Mouse (Mus musculus) monocyte, adult 5-6 weeks (primary cell): ENCODE measurements around the gene Zbtb41. TPM values are rescaled to one million over a fixed set of nuclear protein-coding genes. Genes with fewer than 3 reads are reported as not detected.
"Not testable (repeated sequence)": the region's sequence is repeated elsewhere in the genome, so short reads cannot be mapped to it uniquely, and the experiment has no call there.

Experiments
- ATAC-seq: fragments of 153-309, 156-312 bp; replicated peaks from 2 replicates; pipeline ENCODE4 v1.8.0; 2017; ENCODE audit warnings: mild to moderate bottlenecking; ENCODE audit not compliant: low TSS enrichment, insufficient number of reproducible peaks, severe bottlenecking, poor library complexity, low FRiP score
- total RNA-seq: library from RNA; stranded (forward); fragments of 200-1000, 200-491, 200-594 nt; gene quantifications from 3 replicates; pipeline ENCODE4 v1.2.3, GENCODE M21; 2017

The Zbtb41 gene
- total RNA-seq, result 17.3 to 20.9 TPM (median 18.1 TPM) in 3 replicates

- peak; percentile 70 for ATAC-seq
Observed at GRCm38 (mm10) chr1:139421875-139422791, at the start of gene Zbtb41. Gene Zbtb41 (plus strand): TSS chr1:139422288.

GRCm38 (mm10) chr1:139375900-139376299, 46.2 kb upstream of the Zbtb41 start:
- no peak for ATAC-seq

- ATAC-seq, result no peak
Observed at GRCm38 (mm10) chr1:139376638-139377286, 45.3 kb upstream of the Zbtb41 start, which contains the start of gene Crb1. Gene Crb1 (minus strand): TSS chr1:139377100.

GRCm38 (mm10) chr1:139378861-139379620, 43.0 kb upstream of the Zbtb41 start:
- 0 out of 2 replicates have a peak, but pooled peaks have one; percentile 9 for ATAC-seq

GRCm38 (mm10) chr1:139379621-139379984, 42.5 kb upstream of the Zbtb41 start:
- ATAC-seq, result no peak

GRCm38 (mm10) chr1:139391747-139392146, 30.3 kb upstream of the Zbtb41 start:
- no peak for ATAC-seq

GRCm38 (mm10) chr1:139396589-139396988, 25.5 kb upstream of the Zbtb41 start:
- ATAC-seq, result no peak

GRCm38 (mm10) chr1:139405766-139406165, 16.3 kb upstream of the Zbtb41 start:
- no peak for ATAC-seq

GRCm38 (mm10) chr1:139407701-139408100, 14.4 kb upstream of the Zbtb41 start:
- no peak for ATAC-seq

GRCm38 (mm10) chr1:139412365-139412764, 9.7 kb upstream of the Zbtb41 start:
- not testable (repeated sequence) for ATAC-seq

- no peak for ATAC-seq
Observed at GRCm38 (mm10) chr1:139413465-139413864, 8.6 kb upstream of the Zbtb41 start.

GRCm38 (mm10) chr1:139421521-139421874, 590 bp upstream of the Zbtb41 start:
- ATAC-seq, result no peak

GRCm38 (mm10) chr1:139422941-139423340, 853 bp downstream of the Zbtb41 start:
- ATAC-seq, result no peak

- no peak for ATAC-seq
Observed at GRCm38 (mm10) chr1:139423931-139424330, 1.8 kb downstream of the Zbtb41 start.

- no peak for ATAC-seq
Observed at GRCm38 (mm10) chr1:139425006-139425405, 2.9 kb downstream of the Zbtb41 start.

- ATAC-seq, result no peak
Observed at GRCm38 (mm10) chr1:139438373-139438772, 16.3 kb downstream of the Zbtb41 start.

- ATAC-seq, result not testable (repeated sequence)
Observed at GRCm38 (mm10) chr1:139443103-139443502, 21.0 kb downstream of the Zbtb41 start.

GRCm38 (mm10) chr1:139454340-139455225, 32.5 kb downstream of the Zbtb41 start, which contains the start of gene Aspm:
Gene Aspm (plus strand): TSS chr1:139454772.
- peak; percentile 99 for ATAC-seq
